Mouse (Mus musculus) lung, postnatal 0 days (tissue): ENCODE results near the gene Smim6.

Experiments used
- CTCF ChIP-seq: IDR thresholded peaks from 2 replicates; pipeline ENCODE4 v1.5.1; 2016; ENCODE audit warnings: antibody characterized with exemption, mild to moderate bottlenecking
- EP300 ChIP-seq: IDR thresholded peaks from 2 replicates; pipeline ENCODE4 v1.6.1; 2016; ENCODE audit warnings: antibody characterized with exemption, mild to moderate bottlenecking, control low read depth

- no peak for TF ChIP-seq CTCF
- no peak for TF ChIP-seq EP300
Observed at GRCm38 (mm10) chr11:115929818-115930217, 18.0 kb downstream of the Smim6 start.
